Mouse (Mus musculus) lung, postnatal 10 days (tissue): ENCODE data around the gene Galnt18.
A peak's percentile ranks its signal among the peaks of the same experiment; 100 is the strongest.

Source experiments
- DNase-seq: peaks from one replicate; pipeline ENCODE4 v3.0.0; 2021

Gene Galnt18

DNA sequence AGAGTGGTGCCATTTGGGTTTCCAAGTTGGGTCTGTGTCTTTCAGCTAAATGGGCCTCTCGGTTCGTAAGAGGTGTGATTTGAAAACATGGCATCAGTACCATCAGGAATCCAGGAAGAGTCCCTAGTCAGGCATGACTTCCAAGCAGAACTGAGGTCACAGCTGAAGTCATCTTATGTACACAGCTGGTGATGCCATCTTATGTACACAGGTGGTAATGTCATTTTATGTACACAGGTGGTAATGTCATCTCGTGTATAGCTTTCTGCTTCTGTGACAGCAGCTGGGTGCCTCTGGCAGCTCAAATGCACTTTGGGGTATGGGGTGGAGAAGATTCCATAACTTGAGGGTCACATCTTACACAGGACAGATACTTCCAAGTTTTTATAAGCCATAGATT is 323.8 kb downstream of the Galnt18 start:
- DNase-seq, result no peak

DNA sequence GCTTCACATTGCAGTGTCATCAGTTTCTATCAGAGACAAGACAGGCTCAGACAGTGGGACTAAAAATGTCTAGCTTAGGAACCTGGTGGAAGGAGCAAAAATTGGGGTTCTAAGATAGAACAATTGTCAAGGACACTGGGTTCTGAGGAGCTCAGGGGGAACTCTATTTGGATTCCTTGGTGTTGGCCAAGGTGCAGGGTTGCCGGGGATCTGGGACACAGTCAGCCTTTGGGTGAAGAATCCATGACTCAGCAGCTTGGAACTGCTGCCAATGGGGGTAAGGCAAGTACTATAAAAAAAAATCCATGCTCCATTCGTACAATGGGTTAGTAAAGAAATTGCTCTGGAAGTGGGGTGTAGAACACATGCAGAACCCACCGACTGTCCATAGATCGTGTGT is 324.2 kb downstream of the Galnt18 start:
- no peak for DNase-seq

DNA sequence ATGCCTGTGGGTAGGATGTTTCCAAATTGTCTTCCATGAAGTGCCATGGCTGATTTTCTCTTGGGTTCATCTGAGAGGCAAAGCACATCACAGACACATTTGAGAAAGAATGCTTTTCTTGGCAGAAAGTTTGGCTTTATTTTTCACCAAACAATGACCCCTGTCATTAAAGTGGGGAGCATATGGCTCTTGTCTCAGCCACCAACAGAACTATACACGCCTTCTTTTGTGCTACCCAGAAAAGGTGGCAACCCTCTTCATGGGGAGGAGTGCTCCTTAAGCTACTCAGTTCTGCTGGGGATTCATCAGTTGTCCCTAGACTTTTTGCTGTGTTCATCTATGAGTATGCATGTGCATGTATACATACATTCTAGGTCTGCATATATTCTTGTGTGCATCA is 327.8 kb downstream of the Galnt18 start:
- DNase-seq, result peak; percentile 49

DNA sequence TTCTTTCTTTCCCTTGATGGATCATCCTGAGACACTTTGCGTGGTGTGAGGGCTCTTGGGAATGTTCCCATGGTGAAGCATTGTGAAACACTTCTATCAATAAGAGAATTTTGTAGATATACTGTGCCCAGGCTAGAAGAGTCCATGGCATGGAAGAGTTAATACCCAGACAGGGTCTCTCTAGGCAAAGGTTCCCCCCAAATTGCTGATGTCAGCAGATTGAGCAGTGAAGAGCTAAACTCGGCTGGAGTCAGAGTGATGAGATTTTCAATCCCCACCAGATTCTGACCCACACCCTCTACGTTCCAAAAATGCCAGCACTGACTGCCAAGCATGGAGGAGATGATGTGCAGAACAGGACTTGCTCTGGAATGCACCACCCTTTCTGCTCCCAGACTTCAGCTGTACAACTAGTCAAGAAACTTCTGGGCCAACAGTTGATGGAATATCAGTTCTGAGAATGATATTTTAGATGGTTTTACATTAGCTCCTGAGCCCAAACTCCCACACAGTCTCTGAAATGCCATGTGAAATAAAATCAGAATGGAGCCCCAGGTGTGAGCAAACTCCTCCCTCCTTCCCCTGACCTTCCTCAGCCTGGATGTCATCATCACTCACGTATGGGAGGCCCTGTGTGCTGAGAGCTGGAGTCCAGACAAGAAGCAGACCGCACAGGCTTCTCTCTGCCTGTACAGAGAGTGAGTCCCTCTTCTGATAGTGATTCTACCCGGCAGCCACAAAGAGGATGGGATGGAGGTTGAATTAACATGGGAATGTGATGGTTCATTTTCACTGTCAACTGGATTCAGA is 329.3 kb downstream of the Galnt18 start:
- DNase-seq, result peak; percentile 8

DNA sequence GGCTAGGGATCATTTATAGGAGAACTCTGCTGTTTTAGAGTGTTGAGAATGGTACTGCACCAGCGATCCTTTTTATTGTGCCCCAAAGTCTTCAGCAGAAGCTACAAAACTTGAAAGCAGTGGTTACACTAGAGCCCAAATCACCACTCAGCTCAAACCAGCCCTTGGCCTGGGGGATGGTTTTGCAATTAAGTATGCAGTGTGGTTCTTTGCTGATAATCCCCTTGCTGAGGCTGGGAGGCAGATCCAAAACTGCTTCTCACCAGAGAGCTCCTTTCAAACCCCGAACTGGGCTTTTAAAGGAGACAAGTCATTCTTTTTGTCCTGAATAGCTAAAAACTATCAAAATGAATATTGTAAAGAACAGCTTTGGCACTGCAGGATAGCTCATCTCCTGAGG is 346.6 kb downstream of the Galnt18 start:
- DNase-seq, result no peak

DNA sequence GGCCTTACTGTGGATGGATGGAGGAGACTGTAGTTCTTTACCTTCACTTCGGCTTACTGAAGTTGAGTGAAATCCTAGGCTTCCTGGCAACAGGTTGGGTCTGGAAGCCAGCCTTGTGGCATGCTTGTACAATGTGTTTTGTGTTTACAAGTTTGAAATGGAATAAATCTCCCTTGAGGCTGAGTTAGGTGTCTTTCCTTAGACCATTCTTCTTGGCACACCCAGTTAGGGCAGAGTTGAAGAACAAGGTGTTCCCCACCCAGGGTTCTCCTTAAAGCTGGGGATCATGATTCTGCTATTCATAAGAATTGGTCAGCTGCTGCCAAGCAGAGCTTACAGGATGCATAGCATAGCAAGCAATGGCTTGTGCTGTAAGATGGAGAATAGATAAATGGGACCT is 352.4 kb downstream of the Galnt18 start:
- DNase-seq, result no peak
